Mouse (Mus musculus) liver, embryonic 18 days (tissue): ENCODE measurements around the gene Eps8l2. TPM values are rescaled to one million over a fixed set of nuclear protein-coding genes. Genes with fewer than 3 reads are reported as not detected.

Experiments used
- polyA plus RNA-seq: library from polyadenylated mRNA; depleted of rRNA; stranded (reverse); fragments of >200 nt; gene quantifications from 2 replicates; pipeline ENCODE4 v1.2.3, GENCODE M21; 2012; rRNA removed

The Eps8l2 gene
- 35.8 and 50.7 TPM in 2 replicates for polyA plus RNA-seq

DNA sequence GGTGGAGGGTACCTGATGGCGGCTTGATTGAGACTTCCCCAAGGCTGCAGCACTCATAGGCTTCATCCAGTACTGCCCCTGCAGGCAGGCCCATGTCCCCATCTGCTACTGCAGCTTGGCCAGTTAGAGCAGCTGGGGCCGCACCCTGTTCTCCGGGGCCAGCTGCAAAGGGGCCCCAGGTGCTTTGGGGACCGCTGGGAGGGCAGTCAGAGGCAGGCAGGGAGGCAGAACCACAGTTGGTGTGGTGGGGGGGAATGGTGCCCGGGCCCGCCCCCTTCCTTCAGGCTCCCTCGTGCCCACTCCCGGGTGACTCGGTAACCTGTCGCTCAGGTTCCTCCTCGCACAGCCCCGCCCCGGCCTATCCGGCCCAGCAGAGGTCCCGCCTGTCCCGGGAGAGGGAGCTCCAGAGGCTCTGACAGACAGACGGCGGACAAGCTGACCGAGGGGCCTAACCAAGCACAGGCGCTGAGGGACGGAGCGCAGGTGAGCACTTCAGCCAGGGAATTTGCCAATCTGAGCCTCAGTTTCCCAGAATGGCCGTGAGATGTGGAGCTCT, at the start of gene Eps8l2:
TSS of gene Eps8l2 (plus strand) at position 305 of the 556 bp plus-strand sequence.

DNA sequence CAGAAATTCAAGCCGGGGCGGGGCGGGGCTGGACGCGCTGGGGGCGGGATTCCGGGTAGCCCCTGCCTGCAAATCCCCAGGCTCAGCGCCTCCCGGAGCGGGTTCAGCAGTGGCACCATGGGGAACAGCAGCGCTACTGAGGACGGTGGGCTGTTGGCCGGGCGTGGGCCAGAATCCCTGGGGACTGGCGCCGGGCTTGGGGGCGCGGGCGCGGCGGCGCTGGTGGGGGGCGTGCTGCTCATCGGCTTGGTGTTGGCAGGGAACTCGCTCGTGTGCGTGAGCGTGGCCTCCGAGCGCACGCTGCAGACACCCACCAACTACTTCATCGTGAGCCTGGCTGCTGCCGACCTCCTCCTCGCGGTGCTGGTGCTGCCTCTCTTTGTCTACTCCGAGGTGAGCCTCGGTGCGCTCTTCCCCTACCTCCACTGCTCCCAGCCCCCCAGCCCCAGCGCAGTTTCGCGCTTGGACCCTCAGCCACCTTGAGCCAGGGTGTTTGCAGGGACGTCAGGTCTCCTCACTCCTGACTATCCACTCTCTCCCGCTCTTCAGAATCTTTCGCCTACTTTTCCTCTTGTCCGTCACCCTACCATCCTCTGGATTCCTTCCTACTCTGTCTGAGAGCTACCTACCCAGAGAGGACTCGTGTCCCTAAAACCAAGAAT, 46.6 kb upstream of the Eps8l2 start, which contains the start of gene Drd4:
TSS of gene Drd4 (plus strand) at position 86 of the 662 bp plus-strand sequence.

DNA sequence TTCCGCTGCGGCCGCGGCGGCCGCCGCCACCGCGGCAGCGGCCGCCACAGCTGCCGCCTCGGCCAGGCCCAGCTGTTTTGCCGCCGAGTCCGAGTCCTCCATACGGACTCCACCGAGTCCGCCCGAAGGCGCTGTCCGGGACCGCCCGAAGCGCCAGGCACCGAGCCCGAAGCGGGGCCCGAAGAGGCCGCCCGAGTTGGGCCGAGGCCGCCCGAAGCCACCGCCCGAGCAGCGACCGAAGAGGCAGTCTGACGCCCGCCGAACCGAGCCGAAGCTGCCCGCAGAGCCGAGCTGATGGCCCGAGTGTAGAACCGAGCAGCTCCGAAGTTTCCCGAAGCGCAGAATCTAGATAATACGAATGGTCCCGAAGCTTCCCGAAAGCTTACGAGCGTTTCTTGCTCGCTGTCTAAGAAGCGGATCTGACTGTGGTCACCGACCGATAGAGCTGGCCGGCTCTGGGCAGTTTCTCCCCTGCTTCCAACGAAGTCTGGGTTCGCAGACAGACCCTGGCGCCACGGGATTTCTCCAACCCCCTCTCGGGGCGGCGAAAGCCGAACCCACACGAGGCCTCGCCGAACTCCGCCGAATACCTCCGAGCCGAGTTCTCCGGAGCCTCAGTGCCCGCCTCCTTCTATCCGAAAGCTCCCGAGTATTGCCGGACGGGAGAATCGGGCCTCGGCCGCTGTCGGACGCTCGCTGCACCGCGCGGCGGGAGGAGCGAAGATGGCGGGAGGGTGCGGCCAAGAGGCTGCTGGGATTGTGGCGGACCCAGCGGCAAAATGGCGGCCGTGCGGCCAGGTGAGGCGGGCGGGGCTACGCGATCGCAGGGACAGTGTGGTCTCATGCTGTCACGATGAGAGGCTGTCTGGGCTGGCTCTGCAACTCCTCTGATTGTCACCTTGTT, 11.0 kb upstream of the Eps8l2 start, which contains the start of the genes Deaf1 and Tmem80:
TSS of gene Deaf1 (minus strand) at position 222 of the 904 bp plus-strand sequence.
TSS of gene Tmem80 (plus strand) at position 271 of the 904 bp plus-strand sequence.

DNA sequence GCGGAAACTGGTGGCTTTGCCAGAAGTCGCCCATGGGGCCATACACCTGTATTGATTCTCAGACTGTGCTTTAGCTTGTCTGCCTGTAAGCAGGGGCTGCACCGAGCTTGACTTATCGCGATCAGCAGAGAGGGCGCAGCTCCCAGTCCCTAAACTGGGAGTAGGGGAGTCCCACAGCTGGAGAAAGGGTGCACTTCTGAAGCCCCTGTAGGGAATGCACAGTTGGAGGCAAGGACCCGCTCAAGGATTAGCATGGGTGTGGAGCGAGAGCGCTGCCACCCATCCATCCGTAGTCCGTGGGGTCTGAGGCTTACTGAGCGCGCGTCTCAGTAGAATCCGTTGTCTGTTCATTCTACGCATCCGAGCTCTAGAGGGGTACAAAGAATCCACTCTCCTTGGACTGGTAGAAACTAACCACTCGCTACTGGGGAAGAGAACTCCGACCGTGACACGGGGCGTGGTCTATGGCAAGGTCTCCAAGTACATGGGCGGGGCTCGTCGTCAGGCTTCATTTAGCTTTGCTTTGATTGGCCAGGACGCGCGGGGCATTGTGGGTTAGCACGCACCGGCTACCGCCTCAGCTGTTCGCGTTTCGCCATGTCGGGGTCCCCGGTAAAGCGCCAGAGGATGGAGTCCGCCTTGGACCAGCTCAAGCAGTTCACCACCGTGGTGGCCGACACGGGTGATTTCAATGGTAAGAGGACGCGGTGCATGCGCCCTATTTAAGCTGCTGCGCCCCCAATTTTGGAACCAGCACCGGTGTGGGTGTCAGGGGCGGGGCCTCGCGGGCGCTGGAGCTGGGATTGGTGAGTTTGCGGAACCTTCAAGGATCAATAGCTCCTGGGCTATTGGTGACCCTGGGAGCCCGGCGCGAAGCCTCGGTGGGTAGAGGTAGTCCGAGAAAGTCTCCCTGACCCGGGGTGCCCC, 53.2 kb downstream of the Eps8l2 start, which contains the start of gene Taldo1:
TSS of gene Taldo1 (plus strand) at position 575 of the 927 bp plus-strand sequence.

Other genes with a start within 250 kb of the Eps8l2 start
- gene Sigirr, start 238.3 kb upstream of the Eps8l2 start, polyA plus RNA-seq, result 17.1 and 19.8 TPM in 2 replicates
- gene Ano9, start 221.1 kb upstream of the Eps8l2 start, polyA plus RNA-seq, result 7.8 and 10.3 TPM in 2 replicates
- 41.9 and 44.3 TPM in 2 replicates for gene Ptdss2, start 216.5 kb upstream of the Eps8l2 start, polyA plus RNA-seq
- 45.4 and 45.9 TPM in 2 replicates for gene Rnh1, start 166.0 kb upstream of the Eps8l2 start, polyA plus RNA-seq
- 39.5 and 41.3 TPM in 2 replicates for gene Hras, start 144.9 kb upstream of the Eps8l2 start, polyA plus RNA-seq
- gene Lrrc56, start 144.7 kb upstream of the Eps8l2 start, polyA plus RNA-seq, result 3.1 and 3.4 TPM in 2 replicates
- 2.5 and 2.6 TPM in 2 replicates for gene Lmntd2, start 124.8 kb upstream of the Eps8l2 start, polyA plus RNA-seq
- gene Rassf7, start 123.0 kb upstream of the Eps8l2 start, polyA plus RNA-seq, result 29.2 and 33.5 TPM in 2 replicates
- 6.8 and 9.2 TPM in 2 replicates for gene Phrf1, start 110.1 kb upstream of the Eps8l2 start, polyA plus RNA-seq
- gene Irf7, start 72.4 kb upstream of the Eps8l2 start, polyA plus RNA-seq, result 54.2 and 82.1 TPM in 2 replicates
- gene Cdhr5, start 62.1 kb upstream of the Eps8l2 start, polyA plus RNA-seq, result 0.13 and 0.29 TPM in 2 replicates
- 0.12 and 0.37 TPM in 2 replicates for gene Sct, start 59.7 kb upstream of the Eps8l2 start, polyA plus RNA-seq
- not detected in 2 replicates for gene Drd4, start 46.9 kb upstream of the Eps8l2 start, polyA plus RNA-seq
- gene Deaf1, start 11.2 kb upstream of the Eps8l2 start, polyA plus RNA-seq, result 5.7 and 6.8 TPM in 2 replicates
- gene Tmem80, start 11.1 kb upstream of the Eps8l2 start, polyA plus RNA-seq, result 11.9 and 13.7 TPM in 2 replicates
- 174 and 190 TPM in 2 replicates for gene Taldo1, start 53.3 kb downstream of the Eps8l2 start, polyA plus RNA-seq
- 16.5 and 18.5 TPM in 2 replicates for gene Gatd1, start 75.3 kb downstream of the Eps8l2 start, polyA plus RNA-seq
- gene Cend1, start 90.6 kb downstream of the Eps8l2 start, polyA plus RNA-seq, result 0.02 TPM in 2 replicates
- 25.7 and 31.3 TPM in 2 replicates for gene Slc25a22, start 99.0 kb downstream of the Eps8l2 start, polyA plus RNA-seq
- 7.1 and 7.3 TPM in 2 replicates for gene Pidd1, start 105.1 kb downstream of the Eps8l2 start, polyA plus RNA-seq
- 451 and 526 TPM in 2 replicates for gene Rplp2, start 108.5 kb downstream of the Eps8l2 start, polyA plus RNA-seq
- gene Pnpla2, start 116.3 kb downstream of the Eps8l2 start, polyA plus RNA-seq, result 15.9 and 16.9 TPM in 2 replicates
- gene Cracr2b, start 122.2 kb downstream of the Eps8l2 start, polyA plus RNA-seq, result 4.1 and 4.5 TPM in 2 replicates
- 27.6 and 30.3 TPM in 2 replicates for gene Cd151, start 128.5 kb downstream of the Eps8l2 start, polyA plus RNA-seq
- gene Polr2l, start 136.3 kb downstream of the Eps8l2 start, polyA plus RNA-seq, result 14.7 and 16.5 TPM in 2 replicates
- 43.8 and 59.1 TPM in 2 replicates for gene Tspan4, start 136.4 kb downstream of the Eps8l2 start, polyA plus RNA-seq
- 14.0 and 15.5 TPM in 2 replicates for gene Chid1, start 201.0 kb downstream of the Eps8l2 start, polyA plus RNA-seq
- gene Ap2a2, start 223.3 kb downstream of the Eps8l2 start, polyA plus RNA-seq, result 18.5 and 19.7 TPM in 2 replicates